Mouse (Mus musculus) embryonic fibroblast, embryonic 13.5 days (primary cell): Measurements from ENCODE around the gene Rbpms2.

Source experiments
- CTCF ChIP-seq: IDR thresholded peaks from 2 replicates; pipeline ENCODE4 v1.5.1; 2011; ENCODE audit warnings: mild to moderate bottlenecking, control low read depth, low read length, moderate library complexity, borderline replicate concordance; ENCODE audit not compliant: insufficient read depth
- POLR2A ChIP-seq: IDR thresholded peaks from 2 replicates; pipeline ENCODE4 v1.6.1; 2011; ENCODE audit warnings: low read depth, mild to moderate bottlenecking, control low read depth, low read length, moderate library complexity

- TF ChIP-seq CTCF (no peak), POLR2A (no peak)
Observed at GRCm38 (mm10) chr9:65589091-65589490, 40.4 kb upstream of the Rbpms2 start.
